In genomic region chr1:175491861-175492682, GRCm38 (mm10) we compare ENCODE assay signal across 8 mouse cellular contexts. TPM values are rescaled to one million over a fixed set of nuclear protein-coding genes. Genes with fewer than 3 reads are reported as not detected.
DNase-seq lines count a peak whose midpoint lies in the region; ATAC-seq lines count a peak whose summit lies in the region.

TSS of gene Rgs7 (minus strand) at chr1:175492500.

- H3K36me3 ChIP-seq in intestine, embryonic 16.5 days (ENCODE audit: control insufficient read depth, insufficient read depth, low read length) = no peaks in the 10 kb centered on the region

- H3K9me3 ChIP-seq in intestine, embryonic 16.5 days (ENCODE audit: control insufficient read depth, low read length) = no peaks in the 10 kb centered on the region

- intact Hi-C loops in left cerebral cortex, postnatal 25 days (cut with DNase I) = loop anchor here (5.0 to 10.0 kb wide), 2 partner anchors 90 to 427 kb away; no protein-coding TSS in a partner anchor

- peak; percentile 48 for DNase-seq in adrenal gland, adult 8-10 months
- peak; percentile 69 for DNase-seq in embryo, embryonic 10 days (ENCODE audit: low spot score)
- peak; percentile 21 to 51 for DNase-seq in gastrocnemius, postnatal 4 days (ENCODE audit: low spot score in 2 of 2)
- peak; percentile 82 to 85 for DNase-seq in left cerebral cortex, postnatal 25 days (ENCODE audit: low spot score in 2 of 2)
- peak; percentile 87 for DNase-seq in right cerebral cortex, postnatal 25 days
- no peak for DNase-seq in T-cell, adult 2 months (ENCODE audit: low spot score)

- no peak within 1 kb of the TSS for H3K27ac ChIP-seq in intestine, embryonic 16.5 days (ENCODE audit: low read length)

- peak within 1 kb of the TSS; percentile 65 for H3K4me3 ChIP-seq in intestine, embryonic 16.5 days (ENCODE audit: low read length)

- peak within 1 kb of the TSS; percentile 63 for H3K9ac ChIP-seq in intestine, embryonic 16.5 days (ENCODE audit: low read depth, low read length)

- H3K27me3 ChIP-seq in intestine, embryonic 16.5 days (replicated peaks; ENCODE audit: control insufficient read depth, insufficient read depth, low read length) = peaks cover 2% of the 10 kb centered on the region; the same call in 1 of the 2 replicates

- peak within 1 kb of the TSS; percentile 95 for H3K4me2 ChIP-seq in intestine, embryonic 16.5 days (ENCODE audit: low read depth, low read length)

- WGBS in intestine, embryonic 16.5 days = under 1% methylated on average over 71 of the region's 82 CpGs

- H3K4me1 ChIP-seq in intestine, embryonic 16.5 days (ENCODE audit: control insufficient read depth, insufficient read depth, low read length) = peaks cover 3% of the 10 kb centered on the region

- ATAC-seq in intestine, embryonic 16.5 days = peak; percentile 94
- ATAC-seq in megakaryocyte progenitor cell, adult 5-6 weeks (replicated peaks; ENCODE audit: poor library complexity) = peak; percentile 70

RNA-seq across cellular contexts. Expression of gene Rgs7, which starts in this region (rescaled TPM):
- total RNA-seq in adrenal gland, adult 8-10 months (2022) = 10 to 100 TPM in 3 of 4 experiments, 1 to 10 TPM in 1; 6.8 to 13.3 (median 11.3) TPM
- total RNA-seq in gastrocnemius, postnatal 4 days (2021) = under 1 TPM; 0.36 to 0.59 TPM
- polyA plus RNA-seq in intestine, embryonic 16.5 days (2015; fragmentation: Nextera tagmentation; extraction: Ambion mirVana) = 1.3 and 1.4 TPM in 2 replicates
- total RNA-seq in left cerebral cortex, postnatal 25 days (2021) = 100 to 1,000 TPM; 114 to 117 TPM
- not detected in 2 replicates for total RNA-seq in megakaryocyte progenitor cell, adult 5-6 weeks (2015)
- total RNA-seq in megakaryocyte progenitor cell, adult 5-6 weeks (2017) = not detected in 2 replicates

Comparison
In these comparisons a context has a peak if more than half of its experiments do, and no peak if none do; other contexts are left out.
1. RNA of gene Rgs7 (total RNA-seq): 114 to 117 TPM in left cerebral cortex, postnatal 25 days; 6.8 to 13.3 TPM in adrenal gland, adult 8-10 months, 0.36 to 0.59 TPM in gastrocnemius, postnatal 4 days and not detected in megakaryocyte progenitor cell, adult 5-6 weeks; every median in the first group is over 4 times any median in the second.
2. Peak in DNase-seq in gastrocnemius, postnatal 4 days; RNA of the gene not detected or under 1 TPM.
3. Peak in ATAC-seq in megakaryocyte progenitor cell, adult 5-6 weeks; RNA of the gene not detected or under 1 TPM.